Mouse (Mus musculus) olfactory bulb, adult 2 months (tissue): ENCODE data around the gene Iqcc.

Experiments
- CTCF ChIP-seq: fragments of 200-500 bp; IDR thresholded peaks from 2 replicates; pipeline ENCODE4 v1.5.1; 2012; ENCODE audit warnings: low read depth, mild to moderate bottlenecking, low read length, moderate library complexity; ENCODE audit not compliant: insufficient read depth
- POLR2A ChIP-seq: fragments of 200-500 bp; IDR thresholded peaks from 2 replicates; pipeline ENCODE4 v1.6.1; 2012; ENCODE audit warnings: mild to moderate bottlenecking, low read depth, low read length, moderate library complexity; ENCODE audit not compliant: insufficient read depth

DNA sequence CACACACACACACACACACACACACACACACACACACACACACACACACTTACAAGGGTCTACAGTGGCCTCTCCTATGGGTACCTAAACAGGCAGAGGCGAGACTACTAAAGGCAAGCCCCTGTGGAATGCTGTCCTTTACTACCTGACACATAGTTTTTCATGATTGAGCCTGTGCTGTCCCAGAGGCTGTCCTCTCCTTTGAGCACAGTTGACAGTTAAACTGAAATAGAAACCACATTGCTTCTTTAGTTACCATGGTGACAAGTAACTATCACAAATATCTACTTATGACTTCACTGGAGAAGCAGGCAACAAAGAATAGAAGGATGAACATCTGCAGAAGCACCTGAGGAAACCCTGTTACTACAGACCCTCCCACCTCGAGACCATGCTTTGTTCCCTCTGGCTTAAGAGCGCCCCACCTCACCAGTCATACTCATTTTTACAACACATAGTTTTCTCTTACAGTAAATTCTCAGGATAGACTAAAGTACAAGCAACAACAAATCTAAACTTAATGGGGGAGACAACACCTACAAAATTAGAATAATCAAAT, 43.4 kb upstream of the Iqcc start:
- TF ChIP-seq POLR2A (no peak), CTCF (no peak)
